In genomic region chr2:127922036-127922901, GRCm38 (mm10) we compare ENCODE assay signal across 10 mouse cellular contexts.
DNase-seq lines count a peak whose midpoint lies in the region; ATAC-seq and TF ChIP-seq lines count a peak whose summit lies in the region.
"Had no signal": no experiment of that assay in that cellular context is flagged by ENCODE, and none has a peak within 500 bp of the region (broad histone marks: within the 10 kb centered on the region; RNA-seq: fewer than 3 reads in every experiment).

No protein-coding gene starts in this region.

- H3K27me3 ChIP-seq in lung, embryonic 14.5 days (ENCODE audit: insufficient read depth, low read length), result no peaks in the 10 kb centered on the region
- H3K27me3 ChIP-seq in forebrain, embryonic 16.5 days (replicated peaks; ENCODE audit: control insufficient read depth, insufficient read depth, low read length), result no peaks in the 10 kb centered on the region; the same call in 1 of the 2 replicates
- H3K27me3 ChIP-seq: limb, embryonic 13.5 days had no signal

- H3K4me2 ChIP-seq in lung, embryonic 14.5 days, result peak overlapping the region; percentile 39; the same call in 1 of the 2 replicates
- no peak overlapping the region for H3K4me2 ChIP-seq in forebrain, embryonic 16.5 days (ENCODE audit: low read length)
- H3K4me2 ChIP-seq: hindbrain, embryonic 14.5 days; limb, embryonic 13.5 days had no signal

- peaks cover 9% of the 10 kb centered on the region; the same call in 1 of the 2 replicates for H3K4me1 ChIP-seq in lung, embryonic 14.5 days (ENCODE audit: insufficient read depth)
- no peaks in the 10 kb centered on the region for H3K4me1 ChIP-seq in forebrain, embryonic 16.5 days (replicated peaks; ENCODE audit: control insufficient read depth, insufficient read depth, low read length)

- no peak overlapping the region for H3K27ac ChIP-seq in lung, embryonic 14.5 days (ENCODE audit: low read depth)
- no peak overlapping the region for H3K27ac ChIP-seq in forebrain, embryonic 16.5 days (ENCODE audit: low read length)
- H3K27ac ChIP-seq: hindbrain, embryonic 14.5 days; limb, embryonic 13.5 days had no signal

- TF ChIP-seq CTCF in lung, embryonic 14.5 days (IDR thresholded peaks at IDR 0.05; ENCODE audit: low read depth), result no peak

- H3K9me3 ChIP-seq in lung, embryonic 14.5 days (ENCODE audit: low read depth, low read length), result no peaks in the 10 kb centered on the region
- H3K9me3 ChIP-seq in forebrain, embryonic 16.5 days (ENCODE audit: control insufficient read depth, low read length), result no peaks in the 10 kb centered on the region
- H3K9me3 ChIP-seq: limb, embryonic 13.5 days had no signal

- DNase-seq in lung, embryonic 14.5 days, result peak; percentile 13
- DNase-seq in lung, postnatal 10 days, result no peak
- peak; percentile 60 for DNase-seq in embryo, embryonic 11 days
- peak; percentile 13 to 54 for DNase-seq in kidney, postnatal 25 days
- peak; percentile 27 to 47 for DNase-seq in thymus, postnatal 10 days (ENCODE audit: low spot score in 2 of 2)
- DNase-seq in urinary bladder, postnatal 4 days (ENCODE audit: low spot score in 2 of 2), result no peak
- DNase-seq in liver, result no peak

- 24% methylated on average over 22 of the region's 22 CpGs for WGBS in lung, embryonic 14.5 days
- whole genome bisulfite sequencing in forebrain, embryonic 16.5 days, result 66% methylated on average over 22 of the region's 22 CpGs

- H3K36me3 ChIP-seq in lung, embryonic 14.5 days (ENCODE audit: insufficient read depth), result no peaks in the 10 kb centered on the region
- no peaks in the 10 kb centered on the region for H3K36me3 ChIP-seq in forebrain, embryonic 16.5 days (ENCODE audit: control insufficient read depth, insufficient read depth)
- H3K36me3 ChIP-seq: limb, embryonic 13.5 days had no signal

- H3K9ac ChIP-seq in lung, embryonic 14.5 days, result no peak overlapping the region
- H3K9ac ChIP-seq in forebrain, embryonic 16.5 days (replicated peaks; ENCODE audit: low read depth, low read length), result no peak overlapping the region
- H3K9ac ChIP-seq: hindbrain, embryonic 14.5 days; limb, embryonic 13.5 days had no signal

- ATAC-seq in lung, embryonic 14.5 days (ENCODE audit: insufficient read depth), result peak; percentile 50; the same call in 1 of the 2 replicates
- ATAC-seq in forebrain, embryonic 16.5 days, result no peak

- no peak overlapping the region for H3K4me3 ChIP-seq in lung, embryonic 14.5 days (ENCODE audit: low read depth, low read length)
- H3K4me3 ChIP-seq in forebrain, embryonic 16.5 days (replicated peaks; ENCODE audit: low read length), result no peak overlapping the region
- H3K4me3 ChIP-seq: limb, embryonic 13.5 days had no signal

Comparison
In these comparisons a context has a peak if more than half of its experiments do, and no peak if none do; other contexts are left out.
1. DNase-seq: peak in lung, embryonic 14.5 days (single experiment), embryo, embryonic 11 days (single experiment), kidney, postnatal 25 days (2 of 2) and thymus, postnatal 10 days (2 of 2); none in lung, postnatal 10 days (single experiment), urinary bladder, postnatal 4 days (0 of 2) and liver (single experiment).